Mouse (Mus musculus): ENCODE results near the gene Zfp653.

Zfp653 gene

GRCm38 (mm10) chr9:22030386-22030785 is 40.8 kb downstream of the Zfp653 start:
- no peak for DNase-seq (ENCODE audit: low spot score)

GRCm38 (mm10) chr9:22028467-22028866 is 42.7 kb downstream of the Zfp653 start:
- no peak for DNase-seq (ENCODE audit: low spot score)

- DNase-seq (ENCODE audit: low spot score), result no peak
Observed at GRCm38 (mm10) chr9:22024592-22024991, 46.6 kb downstream of the Zfp653 start.

GRCm38 (mm10) chr9:22017208-22017825 is 53.9 kb downstream of the Zfp653 start:
- DNase-seq (ENCODE audit: low spot score), result no peak

- no peak for DNase-seq (ENCODE audit: low spot score)
Observed at GRCm38 (mm10) chr9:22016245-22016644, 54.9 kb downstream of the Zfp653 start.

- DNase-seq (ENCODE audit: low spot score), result no peak
Observed at GRCm38 (mm10) chr9:22012731-22013130, 58.4 kb downstream of the Zfp653 start.

GRCm38 (mm10) chr9:22011055-22011454 is 60.1 kb downstream of the Zfp653 start:
- no peak for DNase-seq (ENCODE audit: low spot score)

Data from urinary bladder, postnatal 10 days (tissue).